Mouse (Mus musculus): ENCODE measurements at regions not wholly inside any gene's neighbourhood (a gene's known extent, or its start where the extent isn't known, plus 50 kb on each side); places are given as distances from the start of the nearest gene placed in this dataset.
"Not testable (repeated sequence)": the region's sequence is repeated elsewhere in the genome, so short reads cannot be mapped to it uniquely, and the experiment has no call there.

DNA sequence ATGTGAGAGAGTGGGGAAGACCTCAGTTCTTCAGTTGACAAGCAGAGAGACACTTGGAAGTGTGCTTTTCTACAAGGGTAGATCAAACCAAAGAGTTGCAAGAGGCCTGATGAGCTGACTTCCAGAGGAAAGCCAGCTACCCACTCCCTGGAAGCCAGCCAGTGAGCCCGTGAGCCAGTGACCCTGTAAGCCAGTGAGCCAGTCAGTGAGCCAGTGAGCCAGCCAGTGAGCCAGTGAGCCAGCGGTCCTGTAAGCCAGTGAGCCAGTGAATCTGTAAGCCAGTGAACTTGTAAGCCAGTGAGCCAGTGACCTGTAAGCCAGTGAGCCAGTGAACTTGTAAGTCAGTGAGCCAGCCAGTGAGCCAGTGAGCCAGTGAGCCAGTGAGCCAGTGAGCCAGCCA lies 168.7 kb downstream of the Wdr11 start:
- Histone ChIP-seq H3K9ac (replicated peaks; ENCODE audit: low read length) (no peak overlapping the region), H3K4me3 (ENCODE audit: low read depth, low read length) (no peak overlapping the region), H3K9me3 (replicated peaks; ENCODE audit: control insufficient read depth, low read length) (no peaks in the 10 kb centered on the region), H3K27me3 (ENCODE audit: control insufficient read depth, insufficient read depth, low read length) (no peaks in the 10 kb centered on the region), H3K4me2 (ENCODE audit: low read depth, low read length) (no peak overlapping the region), H3K4me1 (ENCODE audit: control insufficient read depth, insufficient read depth, low read length) (no peaks in the 10 kb centered on the region; the same call in 1 of the 2 replicates), H3K36me3 (replicated peaks; ENCODE audit: control insufficient read depth, insufficient read depth, low read depth, low read length) (no peaks in the 10 kb centered on the region), H3K27ac (replicated peaks; ENCODE audit: low read depth, low read length) (no peak overlapping the region)
- ATAC-seq (replicated peaks; ENCODE audit: insufficient number of reproducible peaks, low FRiP score, low TSS enrichment, low read depth) (no peak), DNase-seq (ENCODE audit: low spot score) (no peak)
- WGBS: 94% methylated on average over 2 of the region's 2 CpGs

GRCm38 (mm10) chr7:129763754-129764153 lies 172.1 kb downstream of the Wdr11 start:
- no peaks in the 10 kb centered on the region; the same call in 1 of the 2 replicates for H3K4me1 ChIP-seq (ENCODE audit: control insufficient read depth, insufficient read depth, low read length)
- H3K36me3 ChIP-seq (replicated peaks; ENCODE audit: control insufficient read depth, insufficient read depth, low read depth, low read length): no peaks in the 10 kb centered on the region
- no peaks in the 10 kb centered on the region for H3K27me3 ChIP-seq (ENCODE audit: control insufficient read depth, insufficient read depth, low read length)
- no peak overlapping the region for H3K4me2 ChIP-seq (ENCODE audit: low read depth, low read length)
- no peak overlapping the region for H3K4me3 ChIP-seq (ENCODE audit: low read depth, low read length)
- no peak for DNase-seq (ENCODE audit: low spot score)
- ATAC-seq (replicated peaks; ENCODE audit: insufficient number of reproducible peaks, low FRiP score, low TSS enrichment, low read depth): no peak
- H3K9me3 ChIP-seq (replicated peaks; ENCODE audit: control insufficient read depth, low read length): no peaks in the 10 kb centered on the region
- H3K27ac ChIP-seq (replicated peaks; ENCODE audit: low read depth, low read length): no peak overlapping the region
- H3K9ac ChIP-seq (replicated peaks; ENCODE audit: low read length): no peak overlapping the region
- WGBS: 34% methylated on average over 5 of the region's 5 CpGs

DNA sequence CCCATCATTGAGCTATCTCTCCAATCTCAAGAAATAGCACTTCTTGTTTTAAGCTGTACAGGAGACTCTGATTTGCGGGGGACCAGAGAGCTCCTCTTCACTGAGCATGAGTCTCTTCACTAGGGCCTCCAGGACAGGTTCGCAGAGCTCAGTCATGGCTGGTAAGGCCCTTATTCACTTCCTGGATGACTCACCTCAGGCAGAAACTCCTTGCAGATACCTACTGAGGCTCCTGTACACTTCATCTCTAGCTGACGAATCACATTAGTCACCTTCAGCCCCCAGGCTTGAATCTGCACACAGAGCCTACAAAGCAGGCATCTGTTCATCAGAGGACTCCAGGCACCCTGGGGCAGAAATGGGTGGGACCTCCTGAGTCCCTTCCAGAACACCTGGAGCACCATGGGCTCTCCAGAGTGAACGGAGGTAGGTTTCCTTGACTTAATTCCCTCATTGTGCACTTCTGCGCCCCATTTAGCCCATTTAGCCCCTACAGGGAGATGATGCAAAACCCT lies 172.8 kb downstream of the Wdr11 start:
- Histone ChIP-seq H3K4me3 (ENCODE audit: low read depth, low read length) (no peak overlapping the region), H3K27me3 (ENCODE audit: control insufficient read depth, insufficient read depth, low read length) (no peaks in the 10 kb centered on the region), H3K4me2 (ENCODE audit: low read depth, low read length) (no peak overlapping the region), H3K27ac (replicated peaks; ENCODE audit: low read depth, low read length) (no peak overlapping the region), H3K9me3 (replicated peaks; ENCODE audit: control insufficient read depth, low read length) (no peaks in the 10 kb centered on the region), H3K4me1 (ENCODE audit: control insufficient read depth, insufficient read depth, low read length) (no peaks in the 10 kb centered on the region), H3K9ac (replicated peaks; ENCODE audit: low read length) (no peak overlapping the region), H3K36me3 (replicated peaks; ENCODE audit: control insufficient read depth, insufficient read depth, low read depth, low read length) (no peaks in the 10 kb centered on the region)
- DNase-seq (ENCODE audit: low spot score) (no peak), ATAC-seq (replicated peaks; ENCODE audit: insufficient number of reproducible peaks, low FRiP score, low TSS enrichment, low read depth) (no peak)
- 85% methylated on average over 5 of the region's 5 CpGs for WGBS

DNA sequence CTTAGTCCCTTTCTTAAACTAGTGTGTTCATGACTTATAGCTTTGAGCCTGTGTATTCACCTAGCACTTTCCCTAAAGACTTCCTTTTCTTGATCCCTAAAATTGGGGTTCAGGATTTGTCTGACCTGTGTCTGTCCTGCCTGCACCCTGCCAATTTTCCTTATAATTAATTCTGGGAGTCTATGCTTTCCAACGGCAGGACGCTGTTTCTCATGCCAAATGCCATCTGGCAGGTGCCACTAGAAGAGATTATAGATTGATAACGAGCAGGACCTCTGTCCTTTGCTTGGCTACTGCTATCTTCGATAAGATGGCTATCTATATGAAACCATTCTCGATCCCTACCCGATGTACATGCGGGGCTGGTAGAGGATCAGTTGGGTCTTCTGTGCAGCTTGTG lies 174.0 kb downstream of the Wdr11 start:
- Histone ChIP-seq H3K9ac (replicated peaks; ENCODE audit: low read length) (no peak overlapping the region), H3K27me3 (ENCODE audit: control insufficient read depth, insufficient read depth, low read length) (no peaks in the 10 kb centered on the region), H3K4me1 (ENCODE audit: control insufficient read depth, insufficient read depth, low read length) (no peaks in the 10 kb centered on the region), H3K4me3 (ENCODE audit: low read depth, low read length) (no peak overlapping the region), H3K9me3 (replicated peaks; ENCODE audit: control insufficient read depth, low read length) (no peaks in the 10 kb centered on the region), H3K36me3 (replicated peaks; ENCODE audit: control insufficient read depth, insufficient read depth, low read depth, low read length) (no peaks in the 10 kb centered on the region), H3K27ac (replicated peaks; ENCODE audit: low read depth, low read length) (no peak overlapping the region), H3K4me2 (ENCODE audit: low read depth, low read length) (no peak overlapping the region)
- WGBS: 91% methylated on average over 7 of the region's 7 CpGs
- no peak for DNase-seq (ENCODE audit: low spot score)
- ATAC-seq (replicated peaks; ENCODE audit: insufficient number of reproducible peaks, low FRiP score, low TSS enrichment, low read depth): no peak

GRCm38 (mm10) chr7:129766087-129766834 lies 174.6 kb downstream of the Wdr11 start:
- ATAC-seq (replicated peaks; ENCODE audit: insufficient number of reproducible peaks, low FRiP score, low TSS enrichment, low read depth) (no peak), DNase-seq (ENCODE audit: low spot score) (no peak)
- 77% methylated on average over 6 of the region's 6 CpGs for WGBS
- Histone ChIP-seq H3K4me1 (ENCODE audit: control insufficient read depth, insufficient read depth, low read length) (no peaks in the 10 kb centered on the region), H3K27ac (replicated peaks; ENCODE audit: low read depth, low read length) (no peak overlapping the region), H3K4me3 (ENCODE audit: low read depth, low read length) (no peak overlapping the region), H3K27me3 (ENCODE audit: control insufficient read depth, insufficient read depth, low read length) (no peaks in the 10 kb centered on the region), H3K9ac (replicated peaks; ENCODE audit: low read length) (no peak overlapping the region), H3K4me2 (ENCODE audit: low read depth, low read length) (no peak overlapping the region), H3K36me3 (replicated peaks; ENCODE audit: control insufficient read depth, insufficient read depth, low read depth, low read length) (no peaks in the 10 kb centered on the region), H3K9me3 (replicated peaks; ENCODE audit: control insufficient read depth, low read length) (no peaks in the 10 kb centered on the region)

GRCm38 (mm10) chr7:129769673-129770072 lies 178.0 kb downstream of the Wdr11 start:
- not testable (repeated sequence) for ATAC-seq (replicated peaks; ENCODE audit: insufficient number of reproducible peaks, low FRiP score, low TSS enrichment, low read depth); H3K9me3 ChIP-seq (replicated peaks; ENCODE audit: control insufficient read depth, low read length); H3K36me3 ChIP-seq (replicated peaks; ENCODE audit: control insufficient read depth, insufficient read depth, low read depth, low read length); H3K27ac ChIP-seq (replicated peaks; ENCODE audit: low read depth, low read length); DNase-seq (ENCODE audit: low spot score); H3K9ac ChIP-seq (replicated peaks; ENCODE audit: low read length); H3K4me2 ChIP-seq (ENCODE audit: low read depth, low read length); H3K4me1 ChIP-seq (ENCODE audit: control insufficient read depth, insufficient read depth, low read length); H3K4me3 ChIP-seq (ENCODE audit: low read depth, low read length); H3K27me3 ChIP-seq (ENCODE audit: control insufficient read depth, insufficient read depth, low read length)
- WGBS: 74% methylated on average over 1 of the region's 1 CpGs

- WGBS: 79% methylated on average over 2 of the region's 2 CpGs
- no peaks in the 10 kb centered on the region for H3K27me3 ChIP-seq (ENCODE audit: control insufficient read depth, insufficient read depth, low read length)
Measured at GRCm38 (mm10) chr7:129771876-129772275, 180.2 kb downstream of the Wdr11 start.

DNA sequence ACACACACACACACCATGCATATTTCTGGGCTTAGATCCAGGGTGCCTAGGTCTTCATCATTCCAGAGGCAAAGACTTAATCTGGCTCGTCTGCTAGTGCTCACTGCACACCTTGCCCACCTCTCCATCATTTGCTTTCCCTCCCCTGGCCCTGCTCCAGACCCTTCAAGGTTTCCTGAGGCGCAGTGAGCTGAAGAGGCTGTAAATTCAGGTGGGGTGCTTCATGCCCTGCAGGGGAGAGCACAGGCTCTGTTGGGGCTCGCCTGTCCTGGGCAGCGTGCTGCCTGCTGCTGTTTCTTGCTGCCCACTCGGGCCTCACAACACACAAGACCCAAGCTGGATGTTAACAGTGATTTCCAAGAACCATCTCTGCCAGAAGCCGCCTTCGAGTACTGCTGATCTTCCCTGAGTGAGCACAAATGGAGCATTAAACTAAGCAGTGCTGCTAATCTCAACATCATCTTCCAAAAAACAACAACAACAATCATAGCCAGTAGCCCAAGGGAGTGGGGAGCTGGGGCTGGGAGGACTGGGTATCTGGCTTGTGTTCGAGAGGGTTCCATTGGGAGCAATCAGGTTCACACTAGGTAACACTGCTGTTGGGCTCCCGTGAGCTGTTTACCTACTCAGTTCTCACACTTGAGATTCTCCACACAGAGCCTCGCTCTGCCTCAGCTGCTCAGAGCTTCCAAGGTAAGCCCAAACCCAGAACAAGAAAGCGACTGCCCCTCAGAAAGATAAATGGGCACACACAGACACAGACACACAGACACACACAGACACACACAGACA lies 181.1 kb downstream of the Wdr11 start:
- Histone ChIP-seq H3K9ac (replicated peaks; ENCODE audit: low read length) (peak overlapping the region; percentile 6; the same call in 1 of the 2 replicates), H3K27me3 (ENCODE audit: control insufficient read depth, insufficient read depth, low read length) (no peaks in the 10 kb centered on the region)
- WGBS: 73% methylated on average over 11 of the region's 11 CpGs

More at GRCm38 (mm10) chr7:129771876-129772275, 180.2 kb downstream of the Wdr11 start:
- Histone ChIP-seq H3K4me2 (ENCODE audit: low read depth, low read length) (no peak overlapping the region), H3K9ac (replicated peaks; ENCODE audit: low read length) (no peak overlapping the region), H3K4me3 (ENCODE audit: low read depth, low read length) (no peak overlapping the region), H3K27ac (replicated peaks; ENCODE audit: low read depth, low read length) (no peak overlapping the region), H3K4me1 (ENCODE audit: control insufficient read depth, insufficient read depth, low read length) (no peaks in the 10 kb centered on the region), H3K36me3 (replicated peaks; ENCODE audit: control insufficient read depth, insufficient read depth, low read depth, low read length) (no peaks in the 10 kb centered on the region), H3K9me3 (replicated peaks; ENCODE audit: control insufficient read depth, low read length) (no peaks in the 10 kb centered on the region)
- ATAC-seq (replicated peaks; ENCODE audit: insufficient number of reproducible peaks, low FRiP score, low TSS enrichment, low read depth) (no peak), DNase-seq (ENCODE audit: low spot score) (no peak)

More for the DNA sequence above, 181.1 kb downstream of the Wdr11 start:
- ATAC-seq (replicated peaks; ENCODE audit: insufficient number of reproducible peaks, low FRiP score, low TSS enrichment, low read depth) (no peak), DNase-seq (ENCODE audit: low spot score) (no peak)
- H3K4me3 ChIP-seq (ENCODE audit: low read depth, low read length): no peak overlapping the region
- H3K36me3 ChIP-seq (replicated peaks; ENCODE audit: control insufficient read depth, insufficient read depth, low read depth, low read length): no peaks in the 10 kb centered on the region
- no peak overlapping the region for H3K4me2 ChIP-seq (ENCODE audit: low read depth, low read length)
- no peaks in the 10 kb centered on the region for H3K4me1 ChIP-seq (ENCODE audit: control insufficient read depth, insufficient read depth, low read length)
- no peak overlapping the region for H3K27ac ChIP-seq (replicated peaks; ENCODE audit: low read depth, low read length)
- no peaks in the 10 kb centered on the region for H3K9me3 ChIP-seq (replicated peaks; ENCODE audit: control insufficient read depth, low read length)
